In genomic region chr11:58008013-58008412, GRCm38 (mm10) we compare ENCODE assay signal across 8 mouse cellular contexts. TPM values are rescaled to one million over a fixed set of nuclear protein-coding genes. Genes with fewer than 3 reads are reported as not detected.
DNase-seq lines count a peak whose midpoint lies in the region; ATAC-seq and TF ChIP-seq lines count a peak whose summit lies in the region.

No protein-coding gene starts in this region.

- peaks cover 31% of the 10 kb centered on the region for H3K4me1 ChIP-seq in kidney, embryonic 15.5 days
- peaks cover 15% of the 10 kb centered on the region for H3K4me1 ChIP-seq in bone marrow macrophage, adult 2 months (ENCODE audit: control insufficient read depth, insufficient read depth, low read length)
- H3K4me1 ChIP-seq in hindbrain, embryonic 14.5 days (replicated peaks; ENCODE audit: control insufficient read depth, insufficient read depth, low read length), result peaks cover 26% of the 10 kb centered on the region
- H3K4me1 ChIP-seq in midbrain, embryonic 14.5 days (ENCODE audit: control insufficient read depth, insufficient read depth, low read length), result peaks cover 21% of the 10 kb centered on the region

- peak overlapping the region; percentile 98 for H3K4me3 ChIP-seq in kidney, embryonic 15.5 days (replicated peaks)
- H3K4me3 ChIP-seq in bone marrow macrophage, adult 2 months (ENCODE audit: insufficient read depth, low read length), result peak overlapping the region; percentile 88
- peak overlapping the region; percentile 98 for H3K4me3 ChIP-seq in hindbrain, embryonic 14.5 days (replicated peaks; ENCODE audit: low read length)
- peak overlapping the region; percentile 49 for H3K4me3 ChIP-seq in midbrain, embryonic 14.5 days (replicated peaks; ENCODE audit: low read depth, low read length)

- no peaks in the 10 kb centered on the region for H3K9me3 ChIP-seq in kidney, embryonic 15.5 days (replicated peaks)
- no peaks in the 10 kb centered on the region for H3K9me3 ChIP-seq in hindbrain, embryonic 14.5 days (ENCODE audit: control insufficient read depth, low read length)
- H3K9me3 ChIP-seq in midbrain, embryonic 14.5 days (ENCODE audit: control insufficient read depth, low read length), result no peaks in the 10 kb centered on the region

- peak overlapping the region; percentile 70 for H3K9ac ChIP-seq in kidney, embryonic 15.5 days
- H3K9ac ChIP-seq in hindbrain, embryonic 14.5 days, result peak overlapping the region; percentile 92
- peak overlapping the region; percentile 64 for H3K9ac ChIP-seq in midbrain, embryonic 14.5 days (replicated peaks; ENCODE audit: low read length)

- DNase-seq in kidney, postnatal 10 days, result no peak
- no peak for DNase-seq in hindbrain, embryonic 14.5 days (ENCODE audit: low spot score)
- no peak for DNase-seq in midbrain, embryonic 14.5 days
- DNase-seq in cerebellum, adult 9-11 months, result no peak
- DNase-seq in left cerebral cortex, postnatal 14 days (ENCODE audit: low spot score in 2 of 2), result no peak
- DNase-seq in layer of hippocampus, adult 9-10 months (ENCODE audit: low spot score), result no peak

- no peak for ATAC-seq in kidney, embryonic 15.5 days (replicated peaks; ENCODE audit: low FRiP score)
- ATAC-seq in hindbrain, embryonic 14.5 days (ENCODE audit: low FRiP score), result no peak
- no peak for ATAC-seq in midbrain, embryonic 14.5 days (ENCODE audit: low FRiP score, low TSS enrichment)

- H3K4me2 ChIP-seq in kidney, embryonic 15.5 days, result peak overlapping the region; percentile 86
- peak overlapping the region; percentile 84 for H3K4me2 ChIP-seq in hindbrain, embryonic 14.5 days (replicated peaks)
- peak overlapping the region; percentile 77 for H3K4me2 ChIP-seq in midbrain, embryonic 14.5 days (ENCODE audit: low read length)

- no peak for TF ChIP-seq POLR2A in bone marrow macrophage, adult 2 months (IDR thresholded peaks at IDR 0.05; ENCODE audit: borderline replicate concordance, low read depth, low read length)

- peak overlapping the region; percentile 80 for H3K27ac ChIP-seq in kidney, embryonic 15.5 days
- H3K27ac ChIP-seq in bone marrow macrophage, adult 2 months (ENCODE audit: insufficient read depth, low read depth, low read length), result peak overlapping the region; percentile 46
- peak overlapping the region; percentile 68 for H3K27ac ChIP-seq in hindbrain, embryonic 14.5 days
- peak overlapping the region; percentile 66 for H3K27ac ChIP-seq in midbrain, embryonic 14.5 days (replicated peaks; ENCODE audit: low read depth, low read length)

- no peak for TF ChIP-seq CTCF in bone marrow macrophage, adult 2 months (IDR thresholded peaks at IDR 0.05; ENCODE audit: low read depth, low read length)

- H3K27me3 ChIP-seq in kidney, embryonic 15.5 days, result no peaks in the 10 kb centered on the region
- no peaks in the 10 kb centered on the region for H3K27me3 ChIP-seq in hindbrain, embryonic 14.5 days (ENCODE audit: control insufficient read depth, insufficient read depth, low read length)
- H3K27me3 ChIP-seq in midbrain, embryonic 14.5 days (ENCODE audit: control insufficient read depth, insufficient read depth, low read length), result no peaks in the 10 kb centered on the region

- WGBS in kidney, embryonic 15.5 days, result 3% methylated on average over 5 of the region's 5 CpGs
- WGBS in hindbrain, embryonic 14.5 days, result 18% methylated on average over 5 of the region's 5 CpGs
- WGBS in midbrain, embryonic 14.5 days, result 17% methylated on average over 5 of the region's 5 CpGs

- no peaks in the 10 kb centered on the region for H3K36me3 ChIP-seq in kidney, embryonic 15.5 days
- no peaks in the 10 kb centered on the region for H3K36me3 ChIP-seq in hindbrain, embryonic 14.5 days (replicated peaks; ENCODE audit: control insufficient read depth, insufficient read depth)
- H3K36me3 ChIP-seq in midbrain, embryonic 14.5 days (ENCODE audit: control insufficient read depth, insufficient read depth, low read length), result no peaks in the 10 kb centered on the region

- intact Hi-C loops in left cerebral cortex, postnatal 14 days (cut with DNase I), result loop anchor here (5.0 kb wide), 3 partner anchors 39 to 94 kb away; partner anchors contain the start of gene Cnot8

RNA-seq across cellular contexts. Expression of gene Larp1, which starts 0.9 kb away (rescaled TPM):
- polyA plus RNA-seq in kidney, embryonic 15.5 days (2015; fragmentation: Nextera tagmentation; extraction: Ambion mirVana), result 17.7 and 19.3 TPM in 2 replicates
- 30.4 and 32.4 TPM in 2 replicates for polyA plus RNA-seq in bone marrow macrophage, adult 2 months (2012; ENCODE audit: insufficient read depth, insufficient read length, missing spikeins)
- 19.6 and 21.3 TPM in 2 replicates for polyA plus RNA-seq in hindbrain, embryonic 14.5 days (2014; fragmentation: Nextera tagmentation; extraction: Ambion mirVana)
- polyA plus RNA-seq in midbrain, embryonic 14.5 days (2014; fragmentation: Nextera tagmentation; extraction: Ambion mirVana), result 19.1 and 19.6 TPM in 2 replicates
- total RNA-seq in left cerebral cortex, postnatal 14 days (2021), result 10 to 100 TPM; 86.2 to 86.3 TPM
